Mouse (Mus musculus) granulocyte monocyte progenitor cell, adult 5-6 weeks (primary cell): ENCODE results near the gene Mettl24. TPM values are rescaled to one million over a fixed set of nuclear protein-coding genes. Genes with fewer than 3 reads are reported as not detected.
A peak's percentile ranks its signal among the peaks of the same experiment; 100 is the strongest.

ENCODE experiments used
- ATAC-seq: replicated peaks from 2 replicates; pipeline ENCODE4 v1.8.0; 2016; ENCODE audit warnings: mild to moderate bottlenecking, moderate TSS enrichment, inconsistent platforms; ENCODE audit not compliant: poor library complexity, severe bottlenecking
- total RNA-seq, 2 experiments: library from RNA; stranded (forward) in 1 of 2; stranded (reverse) in 1 of 2; fragments of 200-712, 200-1000 nt in 1 of 2; fragments of >200 nt in 1 of 2; fragmentation: Nextera tagmentation in 1 of 2; gene quantifications; 2 replicates each; pipeline ENCODE4 v1.2.3; 2014 to 2017

The Mettl24 gene
- total RNA-seq (2014; fragmentation: Nextera tagmentation) (not detected in 2 replicates), total RNA-seq (2017) (0.13 and 0.21 TPM in 2 replicates)

DNA sequence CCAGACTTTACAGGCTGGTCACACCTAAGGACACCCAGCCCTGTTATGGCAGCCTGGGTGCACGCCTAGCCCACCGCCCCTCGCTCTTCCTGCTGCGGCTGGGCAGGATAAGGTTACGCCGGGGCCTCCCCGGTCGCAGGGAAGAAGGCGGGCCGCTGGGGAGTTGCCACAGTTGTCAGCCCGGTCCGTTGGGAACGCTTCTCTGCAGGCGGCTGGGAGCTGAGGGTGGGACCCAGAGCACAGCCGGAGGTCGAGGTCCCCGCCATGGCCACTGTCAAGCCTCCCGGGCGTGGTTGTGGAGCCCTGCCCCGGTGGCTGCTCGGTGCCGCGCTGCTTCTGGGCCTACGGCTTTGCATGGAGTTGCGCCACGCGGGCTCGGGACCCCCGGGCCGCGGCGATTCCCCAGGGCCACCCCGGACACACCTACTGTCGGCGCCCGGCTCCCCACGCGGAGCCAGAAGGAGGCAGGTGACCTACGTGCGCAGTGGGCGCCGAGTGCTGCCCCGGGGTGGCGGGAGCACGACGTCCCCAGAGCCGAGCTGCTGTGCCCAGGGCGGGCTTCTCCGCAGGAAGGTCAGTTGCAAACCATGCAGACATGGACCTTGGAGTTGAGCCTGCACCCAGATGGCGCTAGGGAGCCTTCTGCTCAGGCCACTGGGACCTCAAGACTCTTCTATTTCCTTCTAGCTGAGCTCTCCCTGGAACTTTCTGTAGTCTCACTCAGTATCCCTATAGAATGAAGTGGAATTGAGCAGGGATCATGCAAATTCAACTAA, at the start of gene Mettl24:
Mettl24 (plus strand) TSS at position 191 of the 776 bp plus-strand sequence.
- peak; percentile 69 for ATAC-seq

DNA sequence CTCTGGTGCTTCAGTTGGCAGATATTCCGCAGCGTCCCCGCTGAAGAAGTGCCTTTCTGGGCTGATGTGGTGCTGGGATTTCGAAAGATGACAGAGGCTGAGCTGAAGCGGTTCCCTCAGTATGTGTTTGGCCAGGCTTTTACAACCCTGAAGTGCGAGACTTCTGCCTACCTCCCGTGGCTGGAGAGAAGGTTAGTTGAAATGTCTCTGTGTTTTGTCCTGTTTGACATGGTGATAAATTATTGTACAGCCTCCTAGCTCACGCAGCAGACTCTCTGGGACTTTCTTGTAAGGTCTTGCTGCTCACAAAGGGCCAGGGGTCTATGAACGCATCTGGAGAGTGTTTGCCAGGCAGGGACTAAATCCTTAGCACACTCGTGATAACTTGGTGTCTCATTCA, 45.8 kb upstream of the Mettl24 start:
- no peak for ATAC-seq

DNA sequence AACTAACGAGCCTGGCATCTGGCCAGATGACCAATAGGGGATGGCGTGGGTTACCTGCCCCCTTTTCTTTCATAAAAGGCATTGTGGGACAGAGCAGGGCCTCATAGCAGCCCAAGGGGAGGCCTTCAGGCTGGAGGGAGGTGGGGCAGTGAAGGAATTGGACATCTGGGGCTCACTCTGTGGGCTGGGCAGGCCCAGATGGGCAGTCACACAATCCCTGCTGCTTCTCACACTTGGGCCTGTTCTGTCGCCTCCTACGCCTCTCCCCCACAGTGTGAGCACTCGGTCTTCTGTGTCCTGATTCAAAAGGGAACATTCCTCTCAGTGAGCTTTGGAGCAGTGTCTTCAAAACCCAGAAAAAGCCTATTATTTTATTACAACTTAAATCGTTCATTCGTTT, 44.8 kb upstream of the Mettl24 start:
- no peak for ATAC-seq

DNA sequence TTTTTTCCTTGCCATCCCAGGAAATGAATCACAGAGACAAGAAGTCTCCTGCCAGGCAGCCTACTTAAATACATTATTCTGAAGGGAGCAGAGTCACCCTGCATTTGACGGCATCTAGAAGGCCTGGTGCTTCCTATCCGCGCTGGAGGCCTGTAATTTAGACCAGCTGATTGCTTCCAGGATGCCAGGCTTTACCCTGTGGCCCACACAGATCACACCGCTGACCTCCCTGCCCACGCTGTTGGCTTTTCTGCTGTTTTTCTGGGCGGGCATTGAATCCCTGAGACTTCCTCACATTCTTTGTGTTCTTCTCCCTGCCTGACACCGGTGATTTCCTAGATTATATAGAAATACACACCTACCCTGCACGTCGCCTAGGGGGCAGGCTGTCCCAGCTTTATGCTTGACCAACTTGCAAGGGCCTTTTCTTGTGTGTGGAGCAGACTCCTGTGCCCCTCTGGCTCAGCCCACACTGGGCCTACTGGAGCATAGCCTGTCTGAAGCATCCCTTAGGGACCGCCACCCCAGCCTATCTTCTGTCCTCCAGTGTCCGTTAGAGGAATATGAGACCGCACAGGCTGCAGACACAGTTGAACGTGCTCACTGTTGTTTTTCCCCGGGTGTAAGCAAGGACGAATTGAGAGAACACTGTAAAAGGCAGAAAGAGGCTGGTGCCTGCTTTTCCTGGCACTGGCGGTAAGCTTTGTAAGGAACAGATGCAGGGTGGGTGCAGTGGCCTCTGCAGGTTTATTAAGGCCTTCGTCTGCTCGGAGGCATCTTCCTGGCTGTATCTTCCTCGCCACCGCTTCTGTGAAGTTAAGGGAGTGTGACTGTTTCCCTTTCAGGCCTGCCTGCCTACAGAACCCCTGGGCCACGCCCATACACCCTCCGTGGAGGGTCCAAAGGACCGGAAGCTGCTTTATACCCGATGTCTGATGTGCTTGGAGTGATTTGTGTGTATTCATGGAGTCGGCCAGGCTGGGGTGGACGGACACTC, 44.0 kb upstream of the Mettl24 start:
- ATAC-seq, result no peak

DNA sequence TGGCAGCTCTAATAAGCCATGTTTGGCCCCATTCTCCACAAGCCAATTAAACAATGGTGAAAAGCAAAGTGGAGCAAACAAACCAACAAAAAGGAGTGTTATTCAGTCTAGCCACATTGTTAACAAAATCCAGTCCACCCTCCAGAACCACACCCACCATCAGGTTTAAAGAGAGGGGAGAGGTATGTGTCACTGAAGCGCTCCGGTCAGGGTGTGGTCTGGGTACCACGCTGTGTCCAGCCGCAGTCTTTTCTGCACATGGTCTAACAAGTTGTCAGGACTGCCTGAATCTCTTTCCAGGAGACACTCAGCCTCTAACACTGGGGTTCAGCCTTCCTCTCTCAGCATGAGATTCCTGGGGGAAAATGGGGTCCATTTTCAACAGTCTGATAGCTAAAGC, 42.7 kb upstream of the Mettl24 start:
- no peak for ATAC-seq

DNA sequence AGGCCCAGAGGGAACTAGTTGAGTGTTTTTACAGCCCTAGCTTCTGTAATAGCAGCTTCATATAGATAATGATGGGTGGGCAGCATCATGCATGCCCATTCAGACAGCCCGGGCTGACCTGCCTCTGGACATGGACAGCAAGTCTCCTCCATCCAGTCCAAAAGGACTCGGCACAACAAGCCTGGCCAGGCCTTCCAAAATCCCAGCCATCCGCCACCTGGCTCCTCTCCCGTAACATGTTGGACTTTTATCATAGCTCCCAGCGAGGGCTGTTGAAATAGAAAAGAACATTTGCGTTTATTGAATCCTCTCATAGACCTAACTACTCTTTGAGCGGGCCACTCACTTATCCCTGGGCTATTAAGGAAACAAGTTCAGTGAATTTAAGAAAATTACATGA, 41.2 kb upstream of the Mettl24 start:
- no peak for ATAC-seq

DNA sequence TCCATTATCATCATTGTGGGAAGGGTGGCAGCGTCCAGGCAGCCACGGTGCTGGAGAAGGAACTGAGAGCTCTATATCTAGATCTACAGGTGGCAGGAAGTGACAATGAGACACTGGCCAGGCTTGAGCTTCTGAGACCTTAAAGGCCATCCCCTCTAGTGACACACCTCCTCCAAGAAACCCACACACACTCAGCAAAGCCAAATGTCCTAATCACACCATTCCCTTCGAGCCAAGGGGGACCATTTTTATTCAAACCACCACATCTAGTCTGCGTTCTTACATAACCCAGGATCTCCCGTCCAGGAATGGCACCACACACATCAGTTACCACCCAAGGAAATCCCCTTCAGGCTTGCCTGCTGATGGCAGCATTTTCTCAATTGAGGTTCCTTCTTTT, 40.0 kb upstream of the Mettl24 start:
- no peak for ATAC-seq

DNA sequence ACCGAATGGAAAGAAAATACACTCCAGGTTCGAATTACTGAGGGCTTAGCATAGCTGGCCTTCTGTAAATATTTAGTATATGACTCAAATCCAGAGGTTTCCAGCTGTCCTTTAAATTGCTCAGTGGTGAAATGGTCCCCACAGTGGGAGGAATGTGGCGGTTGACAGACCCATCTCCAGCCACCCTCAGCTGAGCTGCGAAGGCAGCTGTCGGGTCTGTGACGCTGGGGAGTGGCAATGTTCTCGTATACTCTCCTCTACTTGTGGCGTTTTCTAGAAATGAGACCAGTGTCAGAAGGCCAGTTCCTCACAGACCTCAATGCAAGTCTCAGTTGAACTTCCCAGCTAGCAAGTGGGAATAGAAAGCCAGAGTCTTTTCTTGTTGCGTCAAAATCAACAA, 38.6 kb upstream of the Mettl24 start:
- no peak for ATAC-seq

DNA sequence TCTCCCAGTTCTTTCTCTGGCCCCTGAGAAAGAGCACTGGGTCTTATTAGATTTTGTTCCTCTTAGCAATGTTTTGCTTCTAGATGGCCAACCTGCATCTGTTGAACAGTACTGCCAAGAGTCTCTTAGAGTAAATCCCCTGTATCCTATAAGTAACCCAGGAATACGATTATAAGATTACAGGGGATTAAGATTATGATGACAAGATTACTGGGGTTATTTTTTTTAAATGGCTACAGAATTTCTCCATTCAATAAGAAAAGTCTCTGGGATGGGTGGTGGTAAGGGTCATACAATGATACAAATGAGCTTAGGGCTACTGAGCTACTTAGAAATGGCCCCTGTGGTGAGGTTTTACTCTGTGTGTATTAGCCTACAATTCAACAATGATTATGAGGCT, 37.7 kb upstream of the Mettl24 start:
- no peak for ATAC-seq

DNA sequence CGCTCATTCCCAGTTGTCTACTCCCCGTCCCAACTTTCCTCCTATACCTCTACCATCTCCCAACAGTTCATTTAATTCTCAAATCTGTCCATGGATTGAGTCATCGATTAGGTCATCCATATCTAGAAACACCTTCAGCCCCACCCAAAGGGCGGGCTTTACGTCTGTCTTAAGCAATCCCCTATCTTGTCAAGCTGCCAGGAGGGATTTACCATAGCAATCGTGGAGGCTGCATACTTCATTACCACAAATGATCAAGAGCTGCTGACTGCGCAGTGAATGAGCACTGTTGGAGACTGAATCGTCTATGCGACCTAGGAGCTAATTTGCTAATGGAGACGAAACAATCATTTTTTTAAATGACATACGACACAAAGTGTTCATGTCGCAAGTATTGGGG, 34.3 kb upstream of the Mettl24 start:
- no peak for ATAC-seq

DNA sequence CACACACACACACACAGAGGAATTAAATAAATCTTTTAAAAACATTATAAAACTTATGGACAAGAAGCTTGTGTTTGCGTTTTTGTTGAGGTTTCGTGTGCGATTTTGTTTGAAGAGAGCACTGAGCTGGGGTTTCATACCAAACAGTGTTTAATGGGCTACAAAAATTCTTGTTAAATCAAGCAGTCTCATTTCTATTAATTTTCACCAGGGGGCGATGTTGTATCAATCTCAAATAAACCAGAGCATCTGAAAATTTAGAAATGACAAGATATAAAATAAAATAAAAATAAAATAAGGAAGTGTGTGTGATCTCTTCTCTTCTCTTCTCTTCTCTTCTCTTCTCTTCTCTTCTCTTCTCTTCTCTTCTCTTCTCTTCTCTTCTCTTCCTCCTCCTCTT, 33.4 kb upstream of the Mettl24 start:
- no peak for ATAC-seq

DNA sequence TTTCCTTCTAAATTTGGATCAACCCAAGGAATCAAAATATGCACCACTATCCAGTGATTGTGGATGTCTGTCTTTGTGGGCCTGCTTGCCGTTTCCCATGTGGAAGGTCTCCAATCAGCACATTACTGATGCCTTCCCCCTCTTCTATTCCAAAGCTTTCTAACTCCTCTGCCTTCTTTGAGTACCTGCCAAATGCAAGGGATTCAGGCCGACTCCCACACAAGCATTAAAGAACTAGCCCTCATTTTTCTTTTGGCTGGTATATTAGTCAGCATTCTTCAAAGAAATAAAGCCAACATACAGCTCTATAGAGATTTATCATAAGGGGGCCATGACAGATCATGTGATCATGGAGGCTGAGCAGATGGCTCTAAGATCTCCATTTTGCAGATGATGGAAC, 31.4 kb upstream of the Mettl24 start:
- ATAC-seq, result no peak

DNA sequence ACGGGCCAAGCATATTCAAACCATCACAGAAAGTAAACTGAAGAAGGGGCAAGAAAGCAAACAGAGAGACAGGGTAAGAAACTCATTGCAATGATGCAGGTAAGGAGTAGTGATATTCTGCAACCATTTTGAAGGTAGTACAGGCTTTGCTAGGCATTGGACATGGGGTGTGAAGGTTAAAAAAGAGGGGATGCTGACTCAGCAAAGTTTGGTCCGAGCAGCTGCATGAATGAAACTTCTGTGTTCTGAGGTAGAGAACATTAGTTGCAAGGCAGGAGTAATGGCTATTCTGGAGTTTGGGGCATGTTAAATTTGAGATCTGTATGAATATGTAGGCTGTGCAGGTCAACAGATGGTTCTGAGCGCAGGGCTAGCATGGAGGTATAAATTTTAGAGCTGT, 17.8 kb upstream of the Mettl24 start:
- no peak for ATAC-seq

DNA sequence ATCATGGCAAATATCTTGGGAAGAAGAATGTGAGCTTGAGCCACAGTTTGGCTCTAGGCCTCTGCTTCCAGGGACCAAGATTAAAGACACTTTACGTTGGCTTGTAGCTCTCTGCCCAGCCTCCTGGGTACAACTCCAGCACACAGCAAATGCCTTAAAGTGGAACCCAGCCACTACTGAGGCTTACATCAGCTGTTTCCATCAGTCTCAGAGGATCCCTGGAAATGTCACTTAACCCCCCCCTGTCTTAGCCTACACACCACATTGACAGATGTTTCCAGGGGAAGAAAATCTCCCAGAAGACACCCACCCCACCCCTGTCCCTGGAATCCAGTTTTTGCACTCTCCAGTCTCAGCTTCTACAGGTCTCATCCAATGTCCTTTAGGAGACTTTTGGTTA, 16.1 kb upstream of the Mettl24 start:
- no peak for ATAC-seq

DNA sequence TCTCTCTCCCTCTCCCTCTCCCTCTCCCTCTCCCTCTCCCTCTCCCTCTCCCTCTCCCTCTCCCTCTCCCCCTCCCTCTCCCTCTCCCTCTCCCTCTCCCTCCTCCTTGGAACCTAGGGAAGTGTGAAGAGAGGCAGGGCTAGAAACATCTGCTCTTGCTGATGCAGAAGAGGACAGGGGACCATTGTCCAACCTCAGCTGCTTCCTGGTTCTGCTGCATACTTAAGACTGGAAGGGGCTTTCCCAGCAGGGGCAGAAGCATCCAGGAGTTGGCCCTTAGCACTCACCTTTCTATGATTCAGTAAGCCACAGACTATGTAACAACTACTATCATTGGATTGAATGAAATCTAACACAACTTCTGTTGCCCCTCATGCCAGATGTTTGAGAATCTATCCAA, 14.4 kb upstream of the Mettl24 start:
- no peak for ATAC-seq

DNA sequence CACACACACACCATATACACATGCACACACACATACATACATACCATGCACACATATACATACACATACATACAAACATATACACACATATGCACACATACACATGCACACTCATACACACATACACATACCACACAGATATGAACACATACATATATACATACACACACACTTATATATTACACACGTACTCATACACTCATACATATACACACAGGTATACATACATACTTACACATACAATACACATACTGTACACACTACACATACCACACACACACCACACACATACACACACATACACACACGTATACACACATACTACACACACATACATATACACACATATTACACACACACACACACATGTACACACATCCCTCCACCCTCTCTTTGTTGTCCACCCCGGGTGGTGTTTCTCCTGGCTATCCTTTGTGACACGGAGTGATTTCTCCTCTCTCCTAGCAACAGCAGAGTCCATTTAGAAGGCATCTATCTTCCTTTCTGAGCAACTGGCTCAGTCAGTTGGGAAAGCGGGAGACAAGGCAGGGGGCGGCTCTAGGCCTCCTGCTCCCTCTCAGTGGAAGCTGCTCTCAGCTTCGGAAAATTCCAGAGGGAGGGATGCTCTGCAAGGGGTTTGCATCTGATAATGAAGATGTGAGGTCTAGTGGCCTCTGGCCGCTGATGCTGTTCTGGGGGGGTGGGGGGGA, 10.3 kb upstream of the Mettl24 start:
- ATAC-seq, result no peak

DNA sequence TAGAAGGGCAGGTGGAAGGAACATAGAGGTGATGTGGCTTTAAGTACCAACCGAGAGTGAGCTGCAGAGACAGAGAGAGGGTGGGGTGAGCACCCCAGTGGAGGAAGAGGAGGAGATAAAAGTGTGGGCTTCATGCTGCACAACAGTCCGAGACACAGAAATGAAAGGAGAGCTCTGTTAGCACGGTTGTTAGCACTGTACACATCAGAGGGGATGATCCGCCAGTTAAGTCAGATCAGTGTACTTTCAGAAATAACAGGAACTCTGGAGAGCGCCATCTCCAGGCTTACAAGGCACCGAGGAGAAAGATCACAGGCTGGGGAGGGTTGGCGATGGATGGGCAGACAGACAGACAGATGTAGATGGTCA, 9.8 kb upstream of the Mettl24 start:
- ATAC-seq, result no peak

DNA sequence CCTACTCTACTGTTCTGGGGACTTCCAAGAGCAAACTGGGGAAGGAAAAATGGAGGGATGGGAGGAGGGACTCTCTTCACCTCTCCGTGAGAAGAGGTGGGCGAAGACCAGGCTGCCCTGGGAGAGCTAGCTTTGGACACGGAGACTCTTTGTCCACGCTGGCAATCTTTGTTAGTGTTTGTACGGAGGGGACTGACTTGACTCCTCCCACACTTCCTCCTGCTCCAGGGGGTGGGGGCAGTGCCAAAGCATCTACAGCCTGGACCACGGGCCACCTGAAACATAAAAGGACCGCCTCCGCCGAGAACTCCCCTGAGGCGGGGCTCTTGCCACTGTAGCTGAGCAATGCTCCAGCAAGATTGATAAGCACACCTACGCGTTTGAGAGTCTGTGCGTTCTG, 8.9 kb upstream of the Mettl24 start:
- no peak for ATAC-seq

DNA sequence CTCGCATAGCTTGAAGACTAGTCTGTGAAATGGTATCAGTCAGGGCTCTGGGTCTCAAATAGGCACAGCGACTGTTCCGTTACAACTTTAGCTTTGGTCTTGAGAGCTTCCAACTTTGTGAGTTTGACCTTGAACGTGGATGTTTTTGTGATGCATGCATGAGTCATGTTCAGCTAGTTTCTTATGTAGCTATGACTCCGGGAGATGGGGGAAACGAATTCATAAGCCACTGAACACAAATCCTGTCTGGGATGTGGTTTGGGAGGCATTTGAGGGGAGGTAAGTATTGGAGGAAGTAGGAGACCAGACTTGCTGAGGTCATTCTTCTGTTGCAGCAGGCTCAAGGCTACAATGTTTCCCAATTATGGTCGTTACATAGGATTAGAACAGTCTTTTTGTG, 7.2 kb upstream of the Mettl24 start:
- ATAC-seq, result peak; percentile 42; the same call in 1 of the 2 replicates

DNA sequence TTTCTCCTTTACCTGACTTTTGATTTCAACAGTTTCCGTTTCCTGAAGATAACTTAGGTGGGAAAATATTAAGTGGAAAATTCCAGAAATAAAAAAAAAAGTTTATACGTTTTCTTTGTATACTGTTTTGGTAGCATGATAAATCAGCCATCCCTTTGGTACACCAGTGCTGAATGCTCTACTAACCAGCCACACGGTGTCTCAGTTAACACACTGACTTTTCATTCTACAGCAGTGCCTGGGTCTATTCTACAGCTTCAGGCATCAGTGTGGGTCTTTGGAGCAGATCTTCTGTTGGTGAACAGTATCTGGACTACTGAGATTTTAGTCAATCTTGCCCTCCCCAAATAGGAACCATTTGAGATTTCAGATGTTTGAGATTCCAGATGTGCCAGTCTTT, 4.6 kb upstream of the Mettl24 start:
- ATAC-seq, result no peak

DNA sequence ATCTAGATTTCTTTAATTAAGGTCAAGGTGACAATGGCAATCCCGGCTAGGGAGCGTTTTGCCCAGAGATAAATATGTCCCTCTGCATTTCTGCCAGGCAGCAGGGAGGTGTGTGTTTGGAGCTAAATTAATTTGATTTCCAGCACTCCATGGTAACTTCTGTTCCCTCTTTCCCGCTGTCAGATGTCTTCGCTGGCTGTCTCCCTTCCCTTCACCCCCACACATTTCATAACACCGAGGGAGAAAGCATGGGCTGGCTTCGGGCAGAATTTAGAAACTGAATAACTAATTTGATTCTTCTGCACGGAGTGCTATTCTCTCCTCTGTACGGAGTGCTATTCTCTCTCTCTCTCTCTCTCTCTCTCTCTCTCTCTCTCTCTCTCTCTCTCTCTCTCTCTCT, 612 bp upstream of the Mettl24 start:
- ATAC-seq, result no peak
